Mouse (Mus musculus): ENCODE measurements at regions not wholly inside any gene's neighbourhood (a gene's known extent, or its start where the extent isn't known, plus 50 kb on each side); places are given as distances from the start of the nearest gene placed in this dataset.
A peak's percentile ranks its signal among the peaks of the same experiment; 100 is the strongest.

DNA sequence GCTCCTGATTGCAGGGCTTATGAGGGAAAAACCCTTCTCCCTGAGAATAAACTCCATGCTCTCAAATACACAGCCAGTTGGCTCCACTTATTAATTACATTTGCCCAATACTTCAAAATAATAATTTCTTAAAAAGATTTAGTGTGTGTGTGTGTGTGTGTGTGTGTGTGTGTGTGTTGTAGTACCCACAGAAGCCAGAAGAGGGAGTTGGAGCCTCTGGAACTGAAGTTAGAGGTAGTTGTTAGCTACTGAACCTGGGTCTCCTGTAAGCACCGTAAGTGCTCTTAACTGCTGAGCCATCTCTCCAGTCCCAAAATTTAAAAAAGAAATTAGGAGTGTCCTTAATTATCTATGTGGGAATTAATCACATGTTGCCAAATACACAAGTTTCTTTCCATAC is 154.8 kb upstream of the Ctnnb1 start:
- 96% methylated on average over 1 of the region's 1 CpGs for WGBS
- H3K9ac ChIP-seq (ENCODE audit: low read length), result no peak overlapping the region
- ATAC-seq (replicated peaks; ENCODE audit: extremely low read depth, insufficient read depth, low FRiP score), result no peak
- no peaks in the 10 kb centered on the region for H3K27me3 ChIP-seq (ENCODE audit: control insufficient read depth, insufficient read depth, low read length)
- H3K27ac ChIP-seq (ENCODE audit: low read length), result no peak overlapping the region
- H3K4me2 ChIP-seq (ENCODE audit: low read depth, low read length), result no peak overlapping the region
- no peaks in the 10 kb centered on the region for H3K9me3 ChIP-seq (replicated peaks; ENCODE audit: control insufficient read depth, low read length)
- no peaks in the 10 kb centered on the region for H3K36me3 ChIP-seq (ENCODE audit: control insufficient read depth, insufficient read depth)
- peaks cover 20% of the 10 kb centered on the region for H3K4me1 ChIP-seq (ENCODE audit: control insufficient read depth, insufficient read depth, low read length)
- H3K4me3 ChIP-seq (ENCODE audit: low read length), result no peak overlapping the region

DNA sequence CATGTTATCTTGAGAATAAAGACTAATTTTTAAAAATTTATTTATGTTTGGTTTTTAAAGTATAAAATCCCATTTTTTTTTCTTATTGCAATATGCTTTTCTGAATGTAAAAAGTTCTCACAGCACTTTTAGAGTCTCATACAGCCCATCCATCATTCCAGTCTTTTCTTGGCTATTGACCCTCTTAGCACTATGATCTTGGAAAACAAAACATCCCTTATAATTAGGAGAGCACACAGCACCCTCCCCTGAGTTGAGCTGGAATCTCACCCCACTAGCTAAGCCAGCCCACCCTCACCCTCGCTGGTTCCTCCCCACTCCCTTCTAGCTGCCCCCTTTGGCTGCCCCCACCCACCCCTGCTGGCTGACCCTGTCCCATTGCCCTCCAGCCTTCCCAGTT is 154.2 kb upstream of the Ctnnb1 start:
- Histone ChIP-seq H3K9ac (ENCODE audit: low read length) (no peak overlapping the region), H3K4me3 (ENCODE audit: low read length) (no peak overlapping the region), H3K4me1 (ENCODE audit: control insufficient read depth, insufficient read depth, low read length) (peaks cover 20% of the 10 kb centered on the region), H3K4me2 (ENCODE audit: low read depth, low read length) (no peak overlapping the region), H3K27ac (ENCODE audit: low read length) (no peak overlapping the region), H3K9me3 (replicated peaks; ENCODE audit: control insufficient read depth, low read length) (no peaks in the 10 kb centered on the region), H3K36me3 (ENCODE audit: control insufficient read depth, insufficient read depth) (no peaks in the 10 kb centered on the region), H3K27me3 (ENCODE audit: control insufficient read depth, insufficient read depth, low read length) (no peaks in the 10 kb centered on the region)
- WGBS, result 42% methylated on average over 1 of the region's 1 CpGs
- no peak for ATAC-seq (replicated peaks; ENCODE audit: extremely low read depth, insufficient read depth, low FRiP score)

DNA sequence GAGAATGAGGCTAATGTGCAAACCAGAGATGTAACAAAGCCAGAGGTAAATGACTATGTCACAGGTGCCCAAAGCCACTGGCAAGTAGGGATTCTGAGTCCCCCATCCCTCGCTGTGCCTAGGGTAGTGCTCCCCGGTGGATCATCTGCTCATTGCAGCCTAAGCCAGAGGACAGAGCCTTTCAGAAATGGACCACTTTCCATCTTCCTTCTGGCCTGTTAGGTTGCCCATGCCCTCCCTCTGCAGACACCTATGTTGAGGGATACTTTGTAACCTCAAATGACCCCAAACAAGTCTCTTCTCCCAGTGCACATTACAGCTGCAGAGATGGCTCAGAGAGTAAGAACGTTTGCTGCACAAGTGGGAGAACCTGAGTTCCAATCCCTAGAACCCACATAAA is 153.3 kb upstream of the Ctnnb1 start:
- Histone ChIP-seq H3K36me3 (ENCODE audit: control insufficient read depth, insufficient read depth) (no peaks in the 10 kb centered on the region), H3K27me3 (ENCODE audit: control insufficient read depth, insufficient read depth, low read length) (no peaks in the 10 kb centered on the region), H3K4me3 (ENCODE audit: low read length) (no peak overlapping the region), H3K4me1 (ENCODE audit: control insufficient read depth, insufficient read depth, low read length) (peaks cover 20% of the 10 kb centered on the region), H3K4me2 (ENCODE audit: low read depth, low read length) (no peak overlapping the region), H3K27ac (ENCODE audit: low read length) (peak overlapping the region; percentile 79), H3K9me3 (replicated peaks; ENCODE audit: control insufficient read depth, low read length) (no peaks in the 10 kb centered on the region), H3K9ac (ENCODE audit: low read length) (no peak overlapping the region)
- ATAC-seq (replicated peaks; ENCODE audit: extremely low read depth, insufficient read depth, low FRiP score), result no peak
- 67% methylated on average over 3 of the region's 3 CpGs for WGBS

- no peaks in the 10 kb centered on the region for H3K36me3 ChIP-seq (ENCODE audit: control insufficient read depth, insufficient read depth)
- WGBS, result 18% methylated on average over 4 of the region's 4 CpGs
- no peaks in the 10 kb centered on the region for H3K9me3 ChIP-seq (replicated peaks; ENCODE audit: control insufficient read depth, low read length)
- peak overlapping the region; percentile 79 for H3K27ac ChIP-seq (ENCODE audit: low read length)
- ATAC-seq (replicated peaks; ENCODE audit: extremely low read depth, insufficient read depth, low FRiP score), result peak; percentile 39
- no peak overlapping the region; the same call in 1 of the 2 replicates for H3K9ac ChIP-seq (ENCODE audit: low read length)
- H3K4me3 ChIP-seq (ENCODE audit: low read length), result no peak overlapping the region
- H3K4me1 ChIP-seq (ENCODE audit: control insufficient read depth, insufficient read depth, low read length), result peaks cover 20% of the 10 kb centered on the region
- no peaks in the 10 kb centered on the region for H3K27me3 ChIP-seq (ENCODE audit: control insufficient read depth, insufficient read depth, low read length)
- no peak overlapping the region for H3K4me2 ChIP-seq (ENCODE audit: low read depth, low read length)
Observed at GRCm38 (mm10) chr9:120776456-120777001, 152.5 kb upstream of the Ctnnb1 start.

- no peak overlapping the region for H3K4me3 ChIP-seq (ENCODE audit: low read length)
- H3K27ac ChIP-seq (ENCODE audit: low read length), result peak overlapping the region; percentile 66
- no peak overlapping the region for H3K4me2 ChIP-seq (ENCODE audit: low read depth, low read length)
- H3K9ac ChIP-seq (ENCODE audit: low read length), result no peak overlapping the region; the same call in 1 of the 2 replicates
- ATAC-seq (replicated peaks; ENCODE audit: extremely low read depth, insufficient read depth, low FRiP score), result no peak
- H3K36me3 ChIP-seq (ENCODE audit: control insufficient read depth, insufficient read depth), result no peaks in the 10 kb centered on the region
- H3K27me3 ChIP-seq (ENCODE audit: control insufficient read depth, insufficient read depth, low read length), result no peaks in the 10 kb centered on the region
- 37% methylated on average over 6 of the region's 6 CpGs for WGBS
- no peaks in the 10 kb centered on the region for H3K9me3 ChIP-seq (replicated peaks; ENCODE audit: control insufficient read depth, low read length)
- peaks cover 19% of the 10 kb centered on the region for H3K4me1 ChIP-seq (ENCODE audit: control insufficient read depth, insufficient read depth, low read length)
Observed at GRCm38 (mm10) chr9:120777016-120777415, 152.0 kb upstream of the Ctnnb1 start.

- peak overlapping the region; percentile 81 for H3K27ac ChIP-seq (ENCODE audit: low read length)
- no peaks in the 10 kb centered on the region for H3K36me3 ChIP-seq (ENCODE audit: control insufficient read depth, insufficient read depth)
- 60% methylated on average over 10 of the region's 10 CpGs for WGBS
- H3K9ac ChIP-seq (ENCODE audit: low read length), result no peak overlapping the region
- H3K4me1 ChIP-seq (ENCODE audit: control insufficient read depth, insufficient read depth, low read length), result peaks cover 17% of the 10 kb centered on the region
- no peak overlapping the region for H3K4me2 ChIP-seq (ENCODE audit: low read depth, low read length)
- H3K4me3 ChIP-seq (ENCODE audit: low read length), result no peak overlapping the region
- ATAC-seq (replicated peaks; ENCODE audit: extremely low read depth, insufficient read depth, low FRiP score), result peak; percentile 51; the same call in 1 of the 2 replicates
- no peaks in the 10 kb centered on the region for H3K27me3 ChIP-seq (ENCODE audit: control insufficient read depth, insufficient read depth, low read length)
- H3K9me3 ChIP-seq (replicated peaks; ENCODE audit: control insufficient read depth, low read length), result no peaks in the 10 kb centered on the region
Observed at GRCm38 (mm10) chr9:120777501-120777900, 151.5 kb upstream of the Ctnnb1 start.

GRCm38 (mm10) chr9:120778423-120778822 is 150.6 kb upstream of the Ctnnb1 start:
- H3K4me2 ChIP-seq (ENCODE audit: low read depth, low read length), result no peak overlapping the region
- peaks cover 17% of the 10 kb centered on the region for H3K4me1 ChIP-seq (ENCODE audit: control insufficient read depth, insufficient read depth, low read length)
- ATAC-seq (replicated peaks; ENCODE audit: extremely low read depth, insufficient read depth, low FRiP score), result peak; percentile 42
- H3K27me3 ChIP-seq (ENCODE audit: control insufficient read depth, insufficient read depth, low read length), result no peaks in the 10 kb centered on the region
- no peak overlapping the region; the same call in 1 of the 2 replicates for H3K9ac ChIP-seq (ENCODE audit: low read length)
- H3K9me3 ChIP-seq (replicated peaks; ENCODE audit: control insufficient read depth, low read length), result no peaks in the 10 kb centered on the region
- H3K36me3 ChIP-seq (ENCODE audit: control insufficient read depth, insufficient read depth), result no peaks in the 10 kb centered on the region
- peak overlapping the region; percentile 81 for H3K27ac ChIP-seq (ENCODE audit: low read length)
- no peak overlapping the region for H3K4me3 ChIP-seq (ENCODE audit: low read length)
- 21% methylated on average over 2 of the region's 2 CpGs for WGBS

DNA sequence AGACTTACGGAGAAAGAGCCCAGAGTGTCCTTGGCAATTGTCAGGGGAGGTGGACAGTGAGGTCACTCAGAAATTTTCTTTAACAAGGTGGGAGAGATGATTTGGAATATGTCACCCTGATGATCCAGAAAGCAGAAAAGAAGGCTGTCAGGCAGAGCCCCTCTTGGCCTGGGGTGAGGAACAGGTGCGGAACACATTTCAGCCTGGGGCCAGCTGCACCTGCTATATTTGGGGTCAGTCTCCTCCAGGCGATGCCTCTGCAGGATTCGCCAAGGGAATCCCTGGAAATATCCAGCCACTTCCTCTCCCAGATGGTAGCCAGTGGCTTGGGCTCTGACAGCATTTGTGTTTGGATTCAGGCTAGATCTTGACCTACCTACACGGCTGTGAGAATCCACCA is 134.8 kb upstream of the Ctnnb1 start:
- H3K4me1 ChIP-seq (ENCODE audit: control insufficient read depth, insufficient read depth, low read length), result peaks cover 2% of the 10 kb centered on the region; the same call in 1 of the 2 replicates

GRCm38 (mm10) chr9:120796111-120796880 is 132.7 kb upstream of the Ctnnb1 start:
- Histone ChIP-seq H3K36me3 (ENCODE audit: control insufficient read depth, insufficient read depth) (no peaks in the 10 kb centered on the region), H3K9ac (ENCODE audit: low read length) (no peak overlapping the region), H3K4me1 (ENCODE audit: control insufficient read depth, insufficient read depth, low read length) (peaks cover 2% of the 10 kb centered on the region; the same call in 1 of the 2 replicates), H3K4me3 (ENCODE audit: low read length) (no peak overlapping the region), H3K27ac (ENCODE audit: low read length) (no peak overlapping the region), H3K4me2 (ENCODE audit: low read depth, low read length) (no peak overlapping the region), H3K27me3 (ENCODE audit: control insufficient read depth, insufficient read depth, low read length) (no peaks in the 10 kb centered on the region), H3K9me3 (replicated peaks; ENCODE audit: control insufficient read depth, low read length) (peaks cover 13% of the 10 kb centered on the region)
- no peak for ATAC-seq (replicated peaks; ENCODE audit: extremely low read depth, insufficient read depth, low FRiP score)
- WGBS, result 61% methylated on average over 10 of the region's 10 CpGs

More for the DNA sequence above, 134.8 kb upstream of the Ctnnb1 start:
- H3K27ac ChIP-seq (ENCODE audit: low read length), result no peak overlapping the region
- H3K9ac ChIP-seq (ENCODE audit: low read length), result no peak overlapping the region
- ATAC-seq (replicated peaks; ENCODE audit: extremely low read depth, insufficient read depth, low FRiP score), result no peak
- no peak overlapping the region for H3K4me2 ChIP-seq (ENCODE audit: low read depth, low read length)
- no peak overlapping the region for H3K4me3 ChIP-seq (ENCODE audit: low read length)
- H3K36me3 ChIP-seq (ENCODE audit: control insufficient read depth, insufficient read depth), result no peaks in the 10 kb centered on the region
- WGBS, result 84% methylated on average over 5 of the region's 5 CpGs
- no peaks in the 10 kb centered on the region for H3K27me3 ChIP-seq (ENCODE audit: control insufficient read depth, insufficient read depth, low read length)
- H3K9me3 ChIP-seq (replicated peaks; ENCODE audit: control insufficient read depth, low read length), result peaks cover 23% of the 10 kb centered on the region
